Mouse (Mus musculus) right cerebral cortex, adult 2 months (tissue): Measurements from ENCODE around the gene Naa25.

ENCODE experiments used
- DNase-seq, 2 experiments: peaks; one replicate each; pipeline ENCODE4 v3.0.0; 2021 to 2022; ENCODE audit warnings: low spot score in 2 of 2

Gene Naa25

DNA sequence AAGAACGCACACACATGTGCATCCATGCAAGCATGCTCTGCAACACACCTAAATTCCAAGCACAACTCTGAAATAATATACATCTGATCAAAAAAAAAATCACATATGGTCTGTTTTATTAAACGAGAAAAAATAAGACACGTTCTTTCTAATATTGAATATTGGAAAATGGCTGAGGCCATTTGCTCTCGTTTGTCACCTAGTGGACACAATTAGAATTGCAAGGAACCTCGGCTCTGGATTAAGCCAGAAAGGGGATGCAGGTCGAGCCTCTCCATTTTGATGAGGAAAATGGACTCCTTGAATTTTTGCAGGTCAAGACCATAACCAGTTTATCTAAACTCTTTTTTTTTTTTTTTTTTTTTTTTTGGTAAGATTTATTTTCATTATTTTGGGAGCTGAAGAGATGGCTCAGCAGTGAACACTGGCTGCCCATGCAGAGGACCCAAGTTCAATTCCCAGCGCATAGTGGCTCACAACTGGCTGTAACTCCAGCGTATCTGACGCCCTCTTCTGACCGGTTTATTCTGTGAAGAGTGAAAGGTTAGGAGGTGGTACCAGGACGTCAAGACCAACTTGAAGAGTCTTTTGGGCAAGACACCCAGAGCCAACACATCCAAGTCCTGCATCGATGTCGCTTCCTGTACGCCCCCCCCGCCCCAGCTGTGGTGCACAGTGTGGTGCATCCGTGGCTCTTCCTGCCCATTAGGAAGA lies 4.9 kb upstream of the Naa25 start:
- DNase-seq, result no peak

DNA sequence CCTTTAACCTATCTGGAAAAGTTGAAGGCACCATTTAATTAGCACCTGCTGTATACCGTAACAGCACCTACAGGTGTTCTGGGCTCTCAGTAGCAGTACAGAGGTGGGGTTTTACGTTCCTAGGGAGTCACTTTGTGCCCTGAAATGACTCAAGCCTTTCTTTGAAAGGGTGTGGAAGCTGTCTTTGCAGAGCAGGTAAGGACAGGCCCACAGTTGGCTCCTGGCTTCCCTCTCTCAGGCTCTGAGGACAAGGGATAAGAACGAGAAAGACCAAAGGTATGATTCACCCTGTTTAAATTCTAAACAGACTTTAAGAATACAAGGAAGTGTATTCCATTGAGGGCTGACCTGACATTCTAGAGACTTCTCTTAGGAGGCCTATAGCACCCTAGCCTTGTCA lies 4.3 kb upstream of the Naa25 start:
- no peak for DNase-seq

- DNase-seq, result no peak
Measured at GRCm38 (mm10) chr5:121395621-121396020, 2.1 kb upstream of the Naa25 start.

DNA sequence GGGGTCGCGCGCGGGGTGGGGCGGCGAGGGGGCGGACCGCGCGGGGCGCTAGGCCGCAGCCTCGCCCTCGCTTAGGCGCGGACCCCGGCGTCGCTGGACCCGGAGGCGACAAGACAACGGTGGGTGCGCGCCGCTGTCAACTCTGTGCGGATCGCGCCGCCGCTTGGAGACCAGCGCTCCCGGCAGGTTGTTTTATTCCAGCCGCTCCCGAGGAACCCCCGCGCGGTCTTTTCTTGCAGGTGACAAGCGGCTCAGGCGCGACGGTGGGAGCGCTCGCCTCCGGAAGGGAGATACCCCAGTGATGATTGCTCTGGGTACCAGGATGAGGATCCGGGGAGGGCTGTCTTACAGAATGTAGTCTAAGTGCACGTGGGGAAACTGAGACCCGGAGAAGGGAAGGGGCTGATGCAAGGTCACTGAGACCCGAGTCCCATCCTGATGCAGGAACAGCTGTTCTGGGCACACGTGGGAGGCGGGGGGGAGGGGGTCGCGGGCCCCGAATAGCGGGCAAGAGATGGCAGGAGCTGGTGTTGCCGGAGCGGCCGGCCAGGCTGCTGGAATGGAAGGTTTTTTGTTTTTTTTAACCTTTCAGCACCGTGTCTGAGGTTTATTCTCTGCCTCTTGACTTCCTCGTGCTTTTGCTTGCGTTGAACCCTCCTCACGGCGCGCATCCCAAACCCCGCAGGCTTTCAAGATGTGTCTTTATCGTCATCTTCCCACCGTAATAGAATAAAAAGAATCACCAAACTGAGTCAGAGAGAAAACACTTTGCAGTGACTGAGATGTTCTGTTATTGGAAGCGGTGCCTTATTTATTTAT lies 619 bp downstream of the Naa25 start:
- DNase-seq, result no peak

DNA sequence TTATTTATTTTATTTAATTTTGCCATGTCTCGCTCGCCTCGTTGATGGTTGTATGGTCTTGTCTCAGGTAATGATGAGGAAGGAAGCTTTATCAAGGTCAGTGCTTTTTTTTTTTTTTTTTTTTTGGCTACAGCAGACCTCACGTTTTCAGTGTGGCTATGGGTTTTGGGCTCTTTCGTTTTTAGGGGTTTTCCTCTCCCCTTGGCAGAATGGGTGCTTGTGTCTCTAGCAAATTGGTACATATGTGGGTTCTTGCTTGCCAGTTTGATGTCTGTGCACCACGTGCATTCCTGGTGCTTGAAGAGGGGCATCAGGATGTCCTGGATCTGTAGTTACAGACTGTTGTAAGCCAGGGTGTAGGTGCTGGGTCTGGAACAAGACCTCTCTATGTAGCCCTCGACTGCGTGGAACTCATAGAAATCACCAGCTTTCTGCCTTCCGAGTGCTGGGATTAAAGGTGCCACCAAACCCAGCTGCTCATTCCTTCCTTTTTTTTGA lies 1.3 kb downstream of the Naa25 start:
- DNase-seq, result no peak

GRCm38 (mm10) chr5:121399540-121399939 lies 1.8 kb downstream of the Naa25 start:
- DNase-seq, result no peak

DNA sequence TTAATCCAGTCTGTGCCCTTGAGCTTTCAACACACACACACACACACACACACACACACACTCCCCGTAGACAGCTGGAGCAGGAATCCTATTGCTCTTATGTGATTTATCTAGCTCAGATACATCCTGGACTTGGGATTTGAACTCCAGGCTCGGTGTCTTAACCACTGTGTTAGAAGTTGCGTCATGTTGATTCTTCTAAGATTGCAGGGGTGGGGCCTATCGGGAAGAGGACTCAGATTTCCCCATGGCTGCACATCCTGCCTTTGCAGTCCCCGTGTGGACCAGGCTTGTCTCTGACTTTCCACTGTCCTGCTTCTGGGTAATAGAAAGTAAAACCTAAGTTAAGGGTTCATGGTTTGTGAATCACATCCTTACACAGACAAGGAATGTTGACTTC lies 2.3 kb downstream of the Naa25 start:
- DNase-seq, result no peak

DNA sequence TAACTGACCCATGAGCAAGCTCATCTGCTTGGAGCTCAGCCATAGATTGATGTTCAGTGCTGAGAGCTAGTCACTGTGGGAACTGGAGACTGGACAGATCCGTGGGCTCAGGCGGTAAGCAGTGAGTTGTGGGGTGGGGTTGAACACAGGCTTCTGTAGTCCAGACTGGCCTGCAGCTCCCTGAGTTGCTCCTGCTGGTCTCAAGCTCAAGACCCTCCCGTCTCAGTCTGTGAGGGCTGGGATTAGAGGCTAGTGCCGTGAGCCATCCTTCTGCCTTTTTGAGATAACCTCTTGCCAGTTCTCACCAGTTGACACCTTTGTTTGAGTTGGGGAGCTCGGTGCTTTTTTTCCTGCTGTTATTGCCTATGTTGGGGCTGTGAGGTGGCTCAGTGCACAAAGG lies 3.1 kb downstream of the Naa25 start:
- DNase-seq, result no peak

GRCm38 (mm10) chr5:121407856-121408255 lies 10.1 kb downstream of the Naa25 start:
- no peak for DNase-seq

DNA sequence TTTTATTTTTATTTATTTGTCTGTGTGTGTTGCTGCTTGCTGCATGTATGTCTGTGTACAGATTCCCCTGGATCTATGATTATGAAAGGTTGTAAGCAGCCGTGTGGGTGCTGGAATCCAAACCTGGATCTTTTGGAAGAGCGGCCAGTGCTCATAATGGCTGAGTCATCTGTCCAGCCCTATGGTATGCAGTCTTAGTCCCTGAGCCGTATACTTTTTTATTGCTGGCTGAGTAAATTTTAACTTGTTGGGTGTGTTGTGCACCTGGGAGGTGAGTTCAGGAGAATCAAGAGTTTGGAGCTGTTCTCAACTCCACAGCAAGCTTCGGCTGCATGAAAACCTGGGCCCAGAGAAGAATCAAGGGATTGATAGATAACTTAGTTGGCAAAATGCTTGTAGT lies 13.2 kb downstream of the Naa25 start:
- DNase-seq, result no peak

DNA sequence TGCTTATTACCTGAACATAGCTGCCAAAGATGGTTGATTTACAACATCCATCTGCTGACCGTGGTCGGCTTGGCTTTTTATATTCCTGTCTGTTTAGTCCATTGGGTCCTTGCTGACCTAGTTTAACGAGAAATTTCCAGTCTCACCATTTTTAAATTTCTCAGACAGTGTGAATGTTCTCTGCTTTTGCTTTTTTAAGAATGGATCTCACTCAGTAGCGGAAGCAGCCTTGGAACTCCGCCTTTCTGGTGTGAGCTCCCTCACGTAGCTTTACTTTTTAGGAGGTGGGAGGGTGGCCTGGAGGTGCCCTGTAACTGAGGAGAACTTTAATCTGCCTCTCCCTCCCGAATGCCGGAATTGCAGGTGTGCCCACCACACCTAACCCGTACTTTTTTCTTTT lies 23.0 kb downstream of the Naa25 start:
- DNase-seq, result no peak

DNA sequence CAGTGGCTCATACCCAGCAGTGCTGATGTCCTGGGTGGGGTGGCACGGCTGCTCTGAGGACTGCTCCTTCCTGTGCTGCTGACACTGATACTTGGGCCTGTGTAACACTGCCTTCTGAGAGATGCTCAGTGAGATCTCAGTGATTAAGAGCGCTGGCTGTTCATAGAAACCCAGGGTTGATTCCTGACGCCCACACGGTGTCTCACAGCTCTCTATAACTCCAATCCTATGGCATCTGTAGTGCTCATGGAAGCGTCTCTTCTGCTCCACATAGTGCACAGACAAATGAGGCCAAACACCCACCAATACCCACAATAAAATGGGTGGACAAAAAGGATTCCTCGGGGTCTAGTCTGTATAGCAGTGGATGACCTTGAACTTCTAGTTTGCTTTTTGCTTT lies 25.1 kb downstream of the Naa25 start:
- DNase-seq, result peak; percentile 41 to 53

DNA sequence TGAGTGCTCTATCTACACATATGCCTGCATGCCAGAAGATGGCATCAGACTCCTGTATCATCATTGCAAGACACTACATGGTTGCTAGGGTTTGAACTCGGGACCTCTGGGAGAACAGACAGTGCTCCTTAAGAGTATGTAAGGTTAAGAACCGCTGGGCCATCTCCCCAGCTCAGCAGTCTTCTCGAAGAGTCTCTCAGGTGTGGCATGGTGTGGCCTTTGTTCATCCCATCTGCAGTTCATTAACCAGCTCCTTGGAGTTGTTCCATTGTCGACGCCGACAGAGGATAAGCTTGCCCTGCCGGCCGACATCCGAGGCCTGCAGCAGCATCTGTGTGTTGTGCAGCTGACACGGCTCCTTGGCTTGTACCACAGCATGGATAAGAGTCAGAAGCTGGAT lies 25.6 kb downstream of the Naa25 start:
- DNase-seq, result no peak

GRCm38 (mm10) chr5:121428954-121429353 lies 31.2 kb downstream of the Naa25 start:
- no peak for DNase-seq

DNA sequence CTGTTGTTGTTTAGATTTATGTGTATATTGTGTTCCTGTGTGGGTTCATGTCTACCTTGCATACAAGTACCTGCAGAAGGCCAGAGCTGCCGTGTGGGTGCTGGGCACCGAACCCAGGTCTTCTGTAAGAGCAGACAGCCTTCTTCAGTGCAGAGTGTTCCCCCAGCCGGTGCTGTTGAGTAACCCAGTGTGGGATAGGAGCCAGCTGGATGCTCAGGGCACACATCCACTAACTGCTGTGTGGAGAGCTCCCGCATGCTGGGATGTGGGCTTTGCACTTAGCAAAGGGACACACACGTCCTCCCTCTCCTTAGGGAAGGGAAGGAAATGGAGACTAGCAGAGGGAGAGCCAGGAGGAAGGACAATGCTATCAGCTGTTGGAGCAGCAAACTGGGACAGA lies 40.4 kb downstream of the Naa25 start:
- no peak for DNase-seq

- no peak for DNase-seq
Measured at GRCm38 (mm10) chr5:121438756-121439155, 41.0 kb downstream of the Naa25 start.

GRCm38 (mm10) chr5:121443548-121443947 lies 45.8 kb downstream of the Naa25 start:
- DNase-seq, result peak; percentile 54 to 68

DNA sequence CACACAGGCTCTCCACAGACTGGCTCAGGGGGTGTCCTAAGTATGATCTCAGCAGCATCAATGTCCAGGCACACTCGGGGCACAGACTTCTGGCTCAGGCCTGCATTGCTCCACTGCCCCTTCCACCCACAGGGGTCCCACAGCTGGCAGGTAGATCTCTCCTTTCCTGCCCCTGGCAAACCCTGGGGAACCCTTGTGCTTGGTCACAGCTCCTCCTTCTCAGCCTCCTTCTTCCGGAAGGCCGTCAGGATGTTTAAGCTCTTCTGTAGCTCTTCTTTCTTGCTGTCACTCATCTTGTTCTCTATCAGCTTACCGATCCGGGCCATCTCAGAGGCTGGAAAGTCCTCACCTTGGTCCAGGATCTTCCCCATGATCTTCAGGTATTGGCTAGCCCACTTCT lies 47.1 kb downstream of the Naa25 start:
- DNase-seq, result no peak

- DNase-seq, result no peak
Measured at GRCm38 (mm10) chr5:121448450-121448849, 50.7 kb downstream of the Naa25 start.

- DNase-seq, result peak; percentile 40 to 46
Measured at GRCm38 (mm10) chr5:121449976-121450375, 52.2 kb downstream of the Naa25 start.

DNA sequence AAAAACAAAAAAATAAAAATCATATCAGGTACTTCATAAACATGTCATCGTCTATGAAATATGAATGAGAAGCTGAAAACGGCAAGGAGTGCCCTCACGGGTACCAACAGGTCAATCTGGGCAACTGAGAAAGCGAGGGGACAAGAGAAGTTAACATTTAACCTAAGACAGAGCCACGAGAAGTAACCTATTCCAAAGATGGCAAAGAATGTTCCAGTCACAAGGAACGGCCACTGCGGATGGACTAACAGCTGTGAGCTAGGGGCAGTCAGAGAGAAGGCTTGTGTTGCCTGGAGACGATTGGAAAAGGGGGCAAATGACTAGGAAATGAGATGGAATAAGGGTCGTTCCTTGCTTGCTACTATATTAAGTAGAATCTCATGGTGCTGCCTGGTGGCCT lies 52.7 kb downstream of the Naa25 start:
- no peak for DNase-seq

GRCm38 (mm10) chr5:121451203-121451602 lies 53.5 kb downstream of the Naa25 start:
- no peak for DNase-seq

DNA sequence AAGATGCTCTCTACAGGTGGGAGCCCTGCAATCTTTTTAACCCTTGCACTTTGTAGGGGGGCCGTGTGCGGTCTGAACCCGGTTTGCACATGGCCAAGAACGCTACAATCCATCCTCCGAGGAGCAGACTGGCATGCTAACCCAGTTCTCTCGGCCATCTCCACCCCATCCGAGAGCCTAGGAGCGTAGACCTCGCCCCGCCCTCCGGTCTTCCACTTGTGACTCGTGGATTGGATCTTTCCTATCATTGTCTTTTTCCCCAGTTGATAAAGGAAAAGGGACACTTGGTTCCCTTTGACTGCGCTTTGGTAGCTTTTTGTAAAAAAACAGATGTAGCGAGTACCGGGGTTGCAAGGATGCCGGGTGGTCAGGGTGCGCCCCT lies 53.9 kb downstream of the Naa25 start, which contains the start of gene Tmem116:
Gene Tmem116 (plus strand): TSS at position 250 of the 382 bp plus-strand sequence.
- peak; percentile 31 to 41 for DNase-seq
